Mouse (Mus musculus) MEL (cell line): Measurements from ENCODE around the gene Bpgm. TPM values are rescaled to one million over a fixed set of nuclear protein-coding genes. Genes with fewer than 3 reads are reported as not detected.

Experiments used
- DNase-seq: peaks from one replicate; pipeline ENCODE4 v3.0.0; 2011; ENCODE audit warnings: low read depth, low spot score
- H3K27ac ChIP-seq: 2 replicates; pipeline ENCODE4 v1.5.1; 2012; ENCODE audit warnings: low read depth, mild to moderate bottlenecking, control low read depth, low read length, moderate library complexity; ENCODE audit not compliant: control insufficient read depth
- H3K27me3 ChIP-seq, 2 experiments: fragments of 150-350 bp in 1 of 2; sonication (generic) in 1 of 2; 2 replicates each; pipeline ENCODE4 v1.6.1; 2012; ENCODE audit warnings: low read length in 2 of 2, mild to moderate bottlenecking in 2 of 2, improper control_type of control experiment in 1 of 2, moderate library complexity in 1 of 2; ENCODE audit not compliant: insufficient read depth in 2 of 2, control insufficient read depth in 1 of 2
- H3K36me3 ChIP-seq, 2 experiments: 2 replicates each; pipeline ENCODE4 v1.6.1; 2012 to 2014; ENCODE audit warnings: low read length in 2 of 2, improper control_type of control experiment in 1 of 2, inconsistent platforms in 1 of 2, mild to moderate bottlenecking in 1 of 2; ENCODE audit not compliant: insufficient read depth in 2 of 2, control insufficient read depth in 1 of 2
- H3K4me1 ChIP-seq, 2 experiments: fragments of 150-350 bp in 1 of 2; sonication (generic) in 1 of 2; 2 replicates each; pipeline ENCODE4 v1.6.1; 2012; ENCODE audit warnings: low read length in 2 of 2, improper control_type of control experiment in 1 of 2, mild to moderate bottlenecking in 1 of 2; ENCODE audit not compliant: insufficient read depth in 2 of 2, control insufficient read depth in 1 of 2
- H3K4me3 ChIP-seq, 2 experiments: fragments of 150-350 bp in 1 of 2; sonication (generic) in 1 of 2; 2 replicates each; pipeline ENCODE4 v1.5.1; 2012; ENCODE audit warnings: low read depth in 2 of 2, low read length in 2 of 2, mild to moderate bottlenecking in 2 of 2, moderate library complexity in 2 of 2, control low read depth in 1 of 2, improper control_type of control experiment in 1 of 2; ENCODE audit not compliant: control insufficient read depth in 1 of 2, insufficient read depth in 1 of 2
- H3K79me2 ChIP-seq: 2 replicates; pipeline ENCODE4 v1.6.1; 2012; ENCODE audit warnings: mild to moderate bottlenecking, low read length, moderate library complexity; ENCODE audit not compliant: control insufficient read depth, poor library complexity, insufficient read depth
- H3K9ac ChIP-seq: 2 replicates; pipeline ENCODE4 v1.6.1; 2012; ENCODE audit warnings: low read depth, mild to moderate bottlenecking, control low read depth, low read length, moderate library complexity; ENCODE audit not compliant: control insufficient read depth, poor library complexity, severe bottlenecking
- H3K9me3 ChIP-seq: fragments of 150-350 bp; sonication (generic); replicated peaks from 2 replicates; pipeline ENCODE4 v1.6.1; 2012; ENCODE audit warnings: mild to moderate bottlenecking, low read length, improper control_type of control experiment, moderate library complexity; ENCODE audit not compliant: insufficient read depth
- CHD2 ChIP-seq: IDR thresholded peaks from 2 replicates; pipeline ENCODE4 v1.6.1; 2011; ENCODE audit warnings: low read length, improper control_type of control experiment
- CTCF ChIP-seq, 3 experiments: IDR thresholded peaks in 2 of 3; conservative IDR thresholded peaks in 1 of 3; 2 replicates each; pipeline ENCODE4 v1.5.1; 2011 to 2012; ENCODE audit warnings: low read length in 3 of 3, low read depth in 2 of 3, mild to moderate bottlenecking in 2 of 3, improper control_type of control experiment in 1 of 3, inconsistent platforms in 1 of 3, mixed read lengths in 1 of 3, moderate library complexity in 1 of 3; ENCODE audit not compliant: control insufficient read depth in 1 of 3, insufficient read depth in 1 of 3, poor library complexity in 1 of 3, severe bottlenecking in 1 of 3
- ELF1 ChIP-seq: IDR thresholded peaks from 2 replicates; pipeline ENCODE4 v1.6.1; 2014; ENCODE audit warnings: low read depth, mild to moderate bottlenecking, inconsistent platforms, low read length, improper control_type of control experiment, moderate library complexity
- EP300 ChIP-seq, 2 experiments: IDR thresholded peaks; 2 replicates each; pipeline ENCODE4 v1.6.1; 2011; ENCODE audit warnings: improper control_type of control experiment in 2 of 2, low read length in 2 of 2, low read depth in 1 of 2, mild to moderate bottlenecking in 1 of 2
- ETS1 ChIP-seq: IDR thresholded peaks from 2 replicates; pipeline ENCODE4 v1.6.1; 2012; ENCODE audit warnings: low read depth, mild to moderate bottlenecking, inconsistent platforms, low read length, improper control_type of control experiment, moderate library complexity
- GABPA ChIP-seq: IDR thresholded peaks from 2 replicates; pipeline ENCODE4 v1.6.1; 2012; ENCODE audit warnings: low read depth, mild to moderate bottlenecking, inconsistent platforms, low read length, improper control_type of control experiment, moderate library complexity
- MXI1 ChIP-seq: IDR thresholded peaks from 2 replicates; pipeline ENCODE4 v1.6.1; 2011; ENCODE audit warnings: mild to moderate bottlenecking, low read depth, low read length, improper control_type of control experiment
- MYB ChIP-seq: IDR thresholded peaks from 2 replicates; pipeline ENCODE4 v1.6.1; 2011; ENCODE audit warnings: mild to moderate bottlenecking, low read depth, low read length, improper control_type of control experiment
- NELFE ChIP-seq: IDR thresholded peaks from 2 replicates; pipeline ENCODE4 v1.6.1; 2011; ENCODE audit warnings: low read depth, low read length, improper control_type of control experiment
- NRF1 ChIP-seq: IDR thresholded peaks from 2 replicates; pipeline ENCODE4 v1.6.1; 2014; ENCODE audit warnings: low read depth, mild to moderate bottlenecking, inconsistent platforms, low read length, improper control_type of control experiment, moderate library complexity; ENCODE audit not compliant: poor library complexity, insufficient read depth, severe bottlenecking
- POLR2A ChIP-seq, 2 experiments: IDR thresholded peaks; 2 replicates each; pipeline ENCODE4 v1.6.1; 2011 to 2012; ENCODE audit warnings: low read length in 2 of 2, mild to moderate bottlenecking in 2 of 2, control low read depth in 1 of 2, improper control_type of control experiment in 1 of 2, low read depth in 1 of 2, moderate library complexity in 1 of 2; ENCODE audit not compliant: control insufficient read depth in 1 of 2, insufficient read depth in 1 of 2, poor library complexity in 1 of 2
- POLR2AphosphoS5 ChIP-seq: IDR thresholded peaks from 2 replicates; pipeline ENCODE4 v1.6.1; 2012; ENCODE audit warnings: low read depth, borderline replicate concordance, mild to moderate bottlenecking, inconsistent platforms, low read length, moderate library complexity, mixed read lengths
- RCOR1 ChIP-seq: IDR thresholded peaks from 2 replicates; pipeline ENCODE4 v1.6.1; 2012; ENCODE audit warnings: low read depth, mild to moderate bottlenecking, inconsistent platforms, low read length, improper control_type of control experiment
- TAL1 ChIP-seq: IDR thresholded peaks from 2 replicates; pipeline ENCODE4 v1.6.1; 2012; ENCODE audit warnings: mild to moderate bottlenecking, inconsistent platforms, low read length, moderate library complexity, mixed read lengths
- TCF12 ChIP-seq: IDR thresholded peaks from 2 replicates; pipeline ENCODE4 v1.6.1; 2014; ENCODE audit warnings: low read depth, mild to moderate bottlenecking, inconsistent platforms, low read length, improper control_type of control experiment, moderate library complexity
- UBTF ChIP-seq: IDR thresholded peaks from 2 replicates; pipeline ENCODE4 v1.6.1; 2012; ENCODE audit warnings: low read depth, mild to moderate bottlenecking, inconsistent platforms, low read length, improper control_type of control experiment, moderate library complexity, borderline replicate concordance; ENCODE audit not compliant: insufficient read depth
- USF1 ChIP-seq: IDR thresholded peaks from 2 replicates; pipeline ENCODE4 v1.6.1; 2014; ENCODE audit warnings: low read depth, mild to moderate bottlenecking, inconsistent platforms, low read length, improper control_type of control experiment, moderate library complexity
- USF2 ChIP-seq, 2 experiments: IDR thresholded peaks; 2 replicates each; pipeline ENCODE4 v1.6.1; 2011 to 2012; ENCODE audit warnings: improper control_type of control experiment in 2 of 2, low read length in 2 of 2, borderline replicate concordance in 1 of 2, inconsistent platforms in 1 of 2, low read depth in 1 of 2, mild to moderate bottlenecking in 1 of 2; ENCODE audit not compliant: insufficient read depth in 1 of 2
- ZMIZ1 ChIP-seq: IDR thresholded peaks from 2 replicates; pipeline ENCODE4 v1.6.1; 2012; ENCODE audit warnings: low read depth, mild to moderate bottlenecking, inconsistent platforms, low read length, improper control_type of control experiment, moderate library complexity
- polyA plus RNA-seq, 2 experiments: library from polyadenylated mRNA; stranded (reverse) in 1 of 2; unstranded in 1 of 2; fragments of >175 nt in 1 of 2; fragments of >200 nt in 1 of 2; gene quantifications; 2 replicates each; pipeline versions ENCODE4 v1.2.1 to v1.2.4; 2012; ENCODE audit warnings: low replicate concordance in 2 of 2, low read depth in 1 of 2; ENCODE audit not compliant: insufficient read length in 2 of 2, insufficient read depth in 1 of 2, missing spikeins in 1 of 2
- total RNA-seq: library from RNA; depleted of rRNA; stranded (reverse); fragments of 300-350 nt; gene quantifications from 2 replicates; pipeline ENCODE4 v1.2.3, GENCODE M21; 2012

Bpgm gene
- total and polyA plus RNA-seq, 3 experiments: 11.1 to 14.1 TPM; not detected in 1

- peak; percentile 86 for TF ChIP-seq RCOR1
Measured at GRCm38 (mm10) chr6:34507581-34507980, 31.6 kb downstream of the Bpgm start (continued).

- H3K27me3 ChIP-seq: no peaks in the 10 kb centered on the region
- TF ChIP-seq MXI1 (0 out of 2 replicates have a peak, but pooled peaks have one; percentile 14), USF1 (no peak), USF2 (IDR thresholded peaks at IDR 0.05; ENCODE audit: borderline replicate concordance in 1 of 2, insufficient read depth in 1 of 2, low read depth in 1 of 2, low read length in 2 of 2) (no peak), MYB (no peak), NRF1 (no peak), ETS1 (0 out of 2 replicates have a peak, but pooled peaks have one; percentile 13), POLR2A (IDR thresholded peaks at IDR 0.05; ENCODE audit: control insufficient read depth in 1 of 2, insufficient read depth in 1 of 2, low read depth in 1 of 2, low read length in 2 of 2, poor library complexity in 1 of 2) (no peak), UBTF (no peak), ZMIZ1 (no peak), TAL1 (peak; percentile 41), GABPA (no peak), ELF1 (no peak), NELFE (no peak), EP300 (IDR thresholded peaks at IDR 0.05; ENCODE audit: low read depth in 1 of 2, low read length in 2 of 2) (peak in 1 of 2 experiments; percentile 27; a peak in 1 of 4 replicates), CTCF (IDR thresholded peaks at IDR 0.05 in 2 of 3, conservative IDR thresholded peaks at IDR 0.05 in 1 of 3; ENCODE audit: control insufficient read depth in 1 of 3, insufficient read depth in 1 of 3, low read depth in 2 of 3, low read length in 3 of 3, poor library complexity in 1 of 3, severe bottlenecking in 1 of 3) (no peak), TCF12 (peak; percentile 47; the same call in 1 of the 2 replicates), CHD2 (no peak), POLR2AphosphoS5 (no peak), RCOR1 (peak; percentile 50; the same call in 1 of the 2 replicates)
- H3K79me2 ChIP-seq: no peaks in the 10 kb centered on the region
- H3K4me3 ChIP-seq: no peak overlapping the region
- no peak overlapping the region for H3K9ac ChIP-seq
- H3K27ac ChIP-seq: peak overlapping the region; percentile 42
- H3K4me1 ChIP-seq: peaks cover 4 to 12% of the 10 kb centered on the region in 2 experiments
- peaks cover 0 to 20% of the 10 kb centered on the region in 2 experiments; a peak in 2 of 4 replicates for H3K36me3 ChIP-seq
- H3K9me3 ChIP-seq: no peaks in the 10 kb centered on the region
- peak; percentile 30 for DNase-seq
Measured at GRCm38 (mm10) chr6:34508016-34508415, 32.0 kb downstream of the Bpgm start.
